Mouse (Mus musculus): ENCODE data around the gene Herc1. TPM values are rescaled to one million over a fixed set of nuclear protein-coding genes. Genes with fewer than 3 reads are reported as not detected.
"Not testable (repeated sequence)": the region's sequence is repeated elsewhere in the genome, so short reads cannot be mapped to it uniquely, and the experiment has no call there.

Herc1 gene
- total RNA-seq, 2 experiments from 2014 or later, result 31.4 to 36.5 TPM

GRCm38 (mm10) chr9:66349144-66349859 lies 948 bp upstream of the Herc1 start:
- no peak for DNase-seq

GRCm38 (mm10) chr9:66350788-66351430 lies 659 bp downstream of the Herc1 start:
- DNase-seq, result peak in 1 of 2 experiments; percentile 58

- no peak for DNase-seq
Observed at GRCm38 (mm10) chr9:66352704-66353103, 2.5 kb downstream of the Herc1 start.

- DNase-seq, result no peak
Observed at GRCm38 (mm10) chr9:66359135-66359534, 8.9 kb downstream of the Herc1 start.

GRCm38 (mm10) chr9:66360143-66360690 lies 10.0 kb downstream of the Herc1 start:
- DNase-seq, result peak; percentile 33 to 38

GRCm38 (mm10) chr9:66368890-66369433 lies 18.7 kb downstream of the Herc1 start:
- DNase-seq, result no peak

GRCm38 (mm10) chr9:66370334-66370733 lies 20.1 kb downstream of the Herc1 start:
- no peak for DNase-seq

- DNase-seq, result no peak
Observed at GRCm38 (mm10) chr9:66370847-66371246, 20.6 kb downstream of the Herc1 start.

- DNase-seq, result no peak
Observed at GRCm38 (mm10) chr9:66373432-66373831, 23.2 kb downstream of the Herc1 start.

GRCm38 (mm10) chr9:66374495-66375478 lies 24.5 kb downstream of the Herc1 start:
- DNase-seq, result no peak

GRCm38 (mm10) chr9:66383417-66383816 lies 33.2 kb downstream of the Herc1 start:
- no peak for DNase-seq

GRCm38 (mm10) chr9:66390338-66390737 lies 40.1 kb downstream of the Herc1 start:
- not testable (repeated sequence) for DNase-seq

GRCm38 (mm10) chr9:66393304-66393703 lies 43.1 kb downstream of the Herc1 start:
- no peak for DNase-seq

GRCm38 (mm10) chr9:66423492-66423891 lies 73.2 kb downstream of the Herc1 start:
- DNase-seq, result no peak

- no peak for DNase-seq
Observed at GRCm38 (mm10) chr9:66440007-66440406, 89.8 kb downstream of the Herc1 start.

GRCm38 (mm10) chr9:66448253-66448652 lies 98.0 kb downstream of the Herc1 start:
- DNase-seq, result no peak

GRCm38 (mm10) chr9:66465087-66465486 lies 114.8 kb downstream of the Herc1 start:
- peak; percentile 6 to 34 for DNase-seq

GRCm38 (mm10) chr9:66477785-66478184 lies 127.5 kb downstream of the Herc1 start:
- no peak for DNase-seq

- DNase-seq, result no peak
Observed at GRCm38 (mm10) chr9:66483429-66483828, 133.2 kb downstream of the Herc1 start.

GRCm38 (mm10) chr9:66488786-66489185 lies 138.5 kb downstream of the Herc1 start:
- no peak for DNase-seq

- no peak for DNase-seq
Observed at GRCm38 (mm10) chr9:66492361-66492760, 142.1 kb downstream of the Herc1 start.

GRCm38 (mm10) chr9:66493992-66494391 lies 143.7 kb downstream of the Herc1 start:
- DNase-seq, result no peak

Measured in heart, adult 18-20 months (tissue).